Mouse (Mus musculus) G1E (cell line): ENCODE results near the gene Slc9a9. TPM values are rescaled to one million over a fixed set of nuclear protein-coding genes. Genes with fewer than 3 reads are reported as not detected.

Source experiments
- ATAC-seq: 2 replicates; pipeline ENCODE4 v1.8.0; 2016; ENCODE audit warnings: mild to moderate bottlenecking; ENCODE audit not compliant: insufficient number of reproducible peaks, poor library complexity, low FRiP score, severe bottlenecking; ENCODE audit errors: extremely low read depth
- DNase-seq: peaks from one replicate; pipeline ENCODE4 v3.0.0; 2012; ENCODE audit warnings: low spot score
- H3K27me3 ChIP-seq: 2 replicates; pipeline ENCODE4 v1.6.1; 2012; ENCODE audit warnings: mild to moderate bottlenecking, low read length, inconsistent platforms; ENCODE audit not compliant: insufficient read depth
- H3K36me3 ChIP-seq: replicated peaks from 2 replicates; pipeline ENCODE3; 2012; ENCODE audit warnings: mild to moderate bottlenecking, inconsistent platforms
- H3K4me1 ChIP-seq: 2 replicates; pipeline ENCODE4 v1.6.1; 2012; ENCODE audit warnings: low read depth, low read length, inconsistent platforms, mixed read lengths; ENCODE audit not compliant: insufficient read depth
- H3K4me3 ChIP-seq: 2 replicates; pipeline ENCODE4 v1.5.1; 2012; ENCODE audit warnings: low read depth, mild to moderate bottlenecking, inconsistent platforms, low read length, moderate library complexity, mixed read lengths
- H3K9me3 ChIP-seq: replicated peaks from 2 replicates; pipeline ENCODE4 v1.6.1; 2012; ENCODE audit warnings: inconsistent platforms
- CTCF ChIP-seq: IDR thresholded peaks from 2 replicates; pipeline ENCODE4 v1.5.1; 2012; ENCODE audit warnings: low read depth, low read length, inconsistent platforms, mixed read lengths
- GATA1 ChIP-seq: IDR thresholded peaks from 2 replicates; pipeline ENCODE4 v1.6.1; 2012; ENCODE audit warnings: borderline replicate concordance, low read length, inconsistent platforms, mixed read lengths
- GATA2 ChIP-seq: IDR thresholded peaks from 2 replicates; pipeline ENCODE4 v1.6.1; 2012; ENCODE audit warnings: low read depth, low read length, inconsistent platforms, borderline replicate concordance
- POLR2AphosphoS5 ChIP-seq: IDR thresholded peaks from 2 replicates; pipeline ENCODE4 v1.6.1; 2012; ENCODE audit warnings: low read depth, low read length, inconsistent platforms; ENCODE audit not compliant: insufficient replicate concordance
- TAL1 ChIP-seq: conservative IDR thresholded peaks from 2 replicates; pipeline ENCODE4 v1.6.1; 2012; ENCODE audit warnings: low read depth, low read length, inconsistent platforms, mixed read lengths
- polyA plus RNA-seq: library from polyadenylated mRNA; stranded (reverse); fragments of >175 nt; gene quantifications from 2 replicates; pipeline ENCODE4 v1.2.3, GENCODE M21; 2012
- total RNA-seq, 2 experiments: library from RNA; stranded (forward) in 1 of 2; stranded (reverse) in 1 of 2; fragments of 200-1000 nt in 1 of 2; fragments of >200 nt in 1 of 2; fragmentation: Nextera tagmentation in 1 of 2; gene quantifications; 2 replicates each; pipeline ENCODE4 v1.2.3; 2014 to 2017

The Slc9a9 gene
- total and polyA plus RNA-seq, 3 experiments, result 0.11 TPM; not detected in 2

DNA sequence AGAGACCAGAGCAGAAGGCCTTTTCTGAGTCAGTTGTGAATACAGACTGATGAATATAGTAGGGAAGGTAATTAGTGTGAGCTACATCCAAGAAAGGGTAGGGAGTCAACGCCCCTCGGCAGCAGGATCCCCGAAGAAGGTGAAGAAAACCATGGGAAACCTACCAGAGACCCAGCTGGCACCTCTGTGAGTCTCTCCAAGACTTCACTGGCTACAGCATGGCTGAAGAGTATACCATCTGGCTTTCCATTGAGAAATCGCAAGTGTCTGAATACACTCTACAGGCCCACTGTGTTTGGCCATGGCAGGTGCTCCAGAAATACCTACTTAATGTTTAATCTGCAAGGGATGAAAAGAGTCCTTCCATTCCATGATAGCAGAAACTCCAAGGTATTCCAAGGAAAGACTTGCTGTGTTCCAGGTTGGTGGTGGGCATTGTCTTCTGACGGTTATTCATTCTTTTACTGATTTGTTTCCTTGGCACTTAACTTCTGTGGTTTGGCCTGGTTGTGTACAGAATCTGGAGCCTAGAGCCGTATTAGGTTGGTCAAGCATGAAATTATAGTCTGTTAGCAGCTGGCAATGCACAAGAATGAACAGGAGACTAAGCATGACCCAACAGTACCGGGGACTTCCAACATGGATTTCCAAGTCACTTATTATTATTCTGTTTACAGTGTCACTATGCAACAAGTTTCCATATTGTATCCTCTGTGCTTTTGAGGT is 491.0 kb downstream of the Slc9a9 start:
- ATAC-seq (no peak), DNase-seq (no peak)
- Histone ChIP-seq H3K4me3 (no peak overlapping the region), H3K36me3 (no peaks in the 10 kb centered on the region), H3K9me3 (peaks cover 30% of the 10 kb centered on the region), H3K27me3 (no peaks in the 10 kb centered on the region), H3K4me1 (no peaks in the 10 kb centered on the region)
- TF ChIP-seq TAL1, result no peak
- TF ChIP-seq CTCF, result no peak
- TF ChIP-seq GATA1, result no peak
- TF ChIP-seq GATA2, result no peak
- TF ChIP-seq POLR2AphosphoS5, result no peak

DNA sequence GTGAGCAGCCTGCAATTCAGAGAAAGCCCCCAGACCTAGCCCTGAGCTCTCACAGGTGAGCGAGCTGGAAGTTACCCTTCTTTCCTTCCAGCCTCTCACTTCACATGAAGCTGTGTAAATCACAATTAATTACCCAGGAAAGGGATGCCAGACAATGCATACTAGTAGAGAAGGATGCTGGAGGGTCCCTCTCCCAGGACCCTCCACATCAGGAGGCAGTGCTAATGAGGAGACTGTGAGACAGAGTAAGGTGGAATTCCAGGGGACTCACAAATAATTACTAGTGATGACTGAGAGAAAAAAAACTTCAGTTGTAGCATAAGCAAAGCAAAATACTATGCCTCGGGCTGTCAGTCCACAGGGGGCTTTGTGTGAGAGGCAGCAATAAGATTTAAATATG is 492.0 kb downstream of the Slc9a9 start:
- TF ChIP-seq TAL1 (no peak), GATA2 (no peak), POLR2AphosphoS5 (no peak), CTCF (no peak), GATA1 (no peak)
- Histone ChIP-seq H3K4me3 (no peak overlapping the region), H3K9me3 (peaks cover 30% of the 10 kb centered on the region), H3K4me1 (no peaks in the 10 kb centered on the region), H3K27me3 (no peaks in the 10 kb centered on the region), H3K36me3 (no peaks in the 10 kb centered on the region)
- ATAC-seq, result no peak
- no peak for DNase-seq

DNA sequence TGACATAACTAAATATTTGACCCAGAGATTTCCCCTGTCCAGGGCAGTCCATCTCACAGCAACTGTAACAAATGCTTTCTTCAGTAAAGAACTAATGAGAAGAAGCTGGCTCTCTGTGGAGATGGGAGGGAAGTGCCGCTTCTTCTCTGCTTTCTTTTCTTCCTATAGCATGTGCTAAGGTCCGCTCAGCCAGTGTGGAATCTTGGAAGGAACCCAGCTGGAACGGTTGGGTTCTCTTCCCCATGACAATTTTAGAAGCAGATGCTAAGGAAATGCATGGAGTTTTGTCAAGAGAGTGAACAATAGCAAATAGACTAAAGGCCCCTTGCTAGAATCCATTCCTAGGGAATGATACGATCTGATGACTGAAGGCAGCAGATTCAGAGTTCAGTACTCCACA is 496.5 kb downstream of the Slc9a9 start:
- H3K9me3 ChIP-seq, result peaks cover 50% of the 10 kb centered on the region
- no peaks in the 10 kb centered on the region for H3K27me3 ChIP-seq
- H3K4me3 ChIP-seq, result no peak overlapping the region
- no peaks in the 10 kb centered on the region for H3K36me3 ChIP-seq
- ATAC-seq (no peak), DNase-seq (no peak)
- H3K4me1 ChIP-seq, result no peaks in the 10 kb centered on the region
- TF ChIP-seq POLR2AphosphoS5, result no peak
- TF ChIP-seq GATA1, result no peak
- no peak for TF ChIP-seq TAL1
- TF ChIP-seq CTCF, result no peak
- no peak for TF ChIP-seq GATA2

DNA sequence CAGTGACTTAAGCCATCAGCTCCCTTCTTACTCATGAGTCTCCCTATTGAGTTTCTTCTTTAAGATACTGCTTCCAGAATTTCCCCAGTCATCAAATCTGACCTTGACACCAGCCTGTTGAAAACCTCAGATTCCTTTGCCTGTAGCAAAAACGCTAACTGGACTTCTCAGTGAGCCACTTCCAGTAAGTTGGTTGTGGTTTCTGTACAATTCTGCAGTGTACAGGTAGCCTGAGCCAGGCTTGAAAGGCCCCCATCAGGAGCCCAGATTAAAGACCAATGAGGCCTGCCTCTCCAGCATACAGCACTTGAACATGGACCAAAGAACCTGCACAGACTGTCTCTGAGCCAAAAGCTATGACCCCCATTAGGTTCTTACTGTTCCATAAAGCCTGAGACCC is 498.1 kb downstream of the Slc9a9 start:
- no peak for DNase-seq
- TF ChIP-seq GATA2, result no peak
- TF ChIP-seq TAL1, result no peak
- TF ChIP-seq GATA1, result no peak
- TF ChIP-seq POLR2AphosphoS5, result no peak
- no peak for TF ChIP-seq CTCF
- no peak overlapping the region for H3K4me3 ChIP-seq
- peaks cover 45% of the 10 kb centered on the region for H3K9me3 ChIP-seq
- no peak for ATAC-seq
- no peaks in the 10 kb centered on the region for H3K36me3 ChIP-seq
- no peaks in the 10 kb centered on the region for H3K4me1 ChIP-seq
- H3K27me3 ChIP-seq, result no peaks in the 10 kb centered on the region

DNA sequence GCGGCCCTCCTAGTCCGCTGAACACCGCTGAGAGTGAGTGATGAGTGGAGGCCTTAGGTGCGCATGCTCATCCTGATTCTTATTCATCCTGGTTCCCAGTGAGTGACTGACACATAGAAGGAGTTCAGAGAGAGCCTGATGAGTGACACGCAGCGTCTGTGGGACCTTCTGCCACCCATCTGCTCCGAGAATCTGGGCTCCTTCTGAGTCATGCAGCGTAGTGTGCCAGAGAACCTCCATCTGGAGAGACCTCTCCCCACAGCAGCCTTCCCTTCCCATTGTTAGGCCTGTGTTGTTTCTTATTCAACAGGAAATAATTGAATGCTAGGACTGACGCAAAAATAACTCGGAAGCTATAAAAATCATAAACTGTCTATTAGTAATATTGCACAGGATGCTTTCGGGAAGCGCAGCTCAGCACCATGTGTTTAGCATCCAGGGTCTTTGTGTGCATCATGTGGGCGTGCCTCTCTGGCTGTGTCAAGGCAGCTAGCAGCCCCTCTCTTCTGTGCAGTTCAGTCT is 498.8 kb downstream of the Slc9a9 start:
- Histone ChIP-seq H3K9me3 (peaks cover 44% of the 10 kb centered on the region), H3K36me3 (no peaks in the 10 kb centered on the region), H3K27me3 (no peaks in the 10 kb centered on the region), H3K4me1 (no peaks in the 10 kb centered on the region), H3K4me3 (no peak overlapping the region)
- DNase-seq, result no peak
- ATAC-seq, result no peak
- TF ChIP-seq GATA1 (no peak), TAL1 (no peak), POLR2AphosphoS5 (no peak), GATA2 (no peak), CTCF (no peak)

DNA sequence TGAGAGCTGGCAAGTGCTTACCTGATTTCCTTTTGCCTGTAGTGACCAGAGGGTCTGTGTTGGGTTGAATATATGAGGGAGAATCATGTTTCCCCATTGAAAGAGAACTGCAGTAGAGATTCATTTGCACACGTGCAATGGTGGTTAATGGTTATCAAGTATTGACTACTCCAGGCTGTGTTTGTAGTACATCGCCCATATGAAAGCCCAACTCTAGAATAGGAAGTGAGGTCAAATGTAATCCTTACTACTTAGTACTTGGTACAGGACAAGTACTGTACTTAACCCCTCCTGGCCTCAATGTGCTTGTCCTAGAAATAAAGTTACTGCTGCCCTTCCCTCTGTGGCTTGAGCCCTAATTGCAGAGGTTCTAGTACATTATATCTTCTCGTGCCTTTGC is 508.5 kb downstream of the Slc9a9 start:
- no peaks in the 10 kb centered on the region for H3K36me3 ChIP-seq
- H3K4me1 ChIP-seq, result no peaks in the 10 kb centered on the region
- peaks cover 57% of the 10 kb centered on the region for H3K9me3 ChIP-seq
- no peak overlapping the region for H3K4me3 ChIP-seq
- TF ChIP-seq GATA1 (no peak), GATA2 (no peak), CTCF (no peak), TAL1 (no peak), POLR2AphosphoS5 (no peak)
- ATAC-seq (no peak), DNase-seq (no peak)
- no peaks in the 10 kb centered on the region for H3K27me3 ChIP-seq
